Mouse (Mus musculus) hindbrain, embryonic 13.5 days (tissue): ENCODE results near the gene Hecw1. TPM values are rescaled to one million over a fixed set of nuclear protein-coding genes. Genes with fewer than 3 reads are reported as not detected.
"Not testable (repeated sequence)": the region's sequence is repeated elsewhere in the genome, so short reads cannot be mapped to it uniquely, and the experiment has no call there.

Experiments used
- ATAC-seq: fragments of 200-750 bp; cut with Nextera tagmentation; 2 replicates; pipeline ENCODE4 v1.8.0; 2017; ENCODE audit warnings: moderate TSS enrichment; ENCODE audit not compliant: low FRiP score
- H3K27ac ChIP-seq: fragments of 300-500 bp; sonication (generic); 2 replicates; pipeline ENCODE4 v1.5.1; 2015; ENCODE audit warnings: inconsistent platforms, mild to moderate bottlenecking, moderate library complexity
- H3K27me3 ChIP-seq: fragments of 300-500 bp; sonication (generic); 2 replicates; pipeline ENCODE4 v1.6.1; 2015; ENCODE audit warnings: mild to moderate bottlenecking, inconsistent platforms
- H3K36me3 ChIP-seq: fragments of 300-500 bp; sonication (generic); 2 replicates; pipeline ENCODE4 v1.6.1; 2015; ENCODE audit warnings: mild to moderate bottlenecking, inconsistent platforms
- H3K4me1 ChIP-seq: fragments of 300-500 bp; sonication (generic); replicated peaks from 2 replicates; pipeline ENCODE4 v1.6.1; 2015; ENCODE audit warnings: inconsistent platforms
- H3K4me2 ChIP-seq: fragments of 300-500 bp; sonication (generic); 2 replicates; pipeline ENCODE4 v1.6.1; 2015; ENCODE audit warnings: inconsistent platforms, mild to moderate bottlenecking, moderate library complexity
- H3K4me3 ChIP-seq: fragments of 300-500 bp; sonication (generic); 2 replicates; pipeline ENCODE4 v1.5.1; 2015; ENCODE audit warnings: mild to moderate bottlenecking, inconsistent platforms
- H3K9ac ChIP-seq: fragments of 300-500 bp; sonication (generic); 2 replicates; pipeline ENCODE4 v1.6.1; 2015; ENCODE audit warnings: mild to moderate bottlenecking, inconsistent platforms
- H3K9me3 ChIP-seq: fragments of 300-500 bp; sonication (generic); 2 replicates; pipeline ENCODE4 v1.6.1; 2016; ENCODE audit warnings: inconsistent platforms
- WGBS: fragments of 180-500 bp; shearing (Covaris S2); methylation state at CpG from one replicate; pipeline ENCODE4 v1.1.7; 2015; 5-methylcytosine and 5-hydroxymethylcytosine counted together
- polyA plus RNA-seq: library from polyadenylated mRNA; unstranded; fragments of >200 nt; fragmentation: Nextera tagmentation; extraction: Ambion mirVana; gene quantifications from 2 replicates; pipeline ENCODE4 v1.2.1, GENCODE M21; 2015

Hecw1 gene
- polyA plus RNA-seq, 1 experiment from 2014 or later: 39.2 TPM

- ATAC-seq: no peak
- no peak overlapping the region for H3K4me3 ChIP-seq
- H3K9me3 ChIP-seq: no peaks in the 10 kb centered on the region
- H3K4me1 ChIP-seq: no peaks in the 10 kb centered on the region
- H3K4me2 ChIP-seq: no peak overlapping the region
- no peak overlapping the region for H3K9ac ChIP-seq
- peaks cover 35% of the 10 kb centered on the region for H3K36me3 ChIP-seq
- WGBS: 36% methylated on average over 8 of the region's 8 CpGs
- H3K27ac ChIP-seq: no peak overlapping the region
- no peaks in the 10 kb centered on the region for H3K27me3 ChIP-seq
These were observed 216.4 kb downstream of the Hecw1 start for GRCm38 (mm10) chr13:14306617-14307016.

GRCm38 (mm10) chr13:14304103-14304502 is 218.9 kb downstream of the Hecw1 start:
- no peak for ATAC-seq
- Histone ChIP-seq H3K4me1 (no peaks in the 10 kb centered on the region), H3K4me2 (no peak overlapping the region), H3K4me3 (no peak overlapping the region), H3K27me3 (no peaks in the 10 kb centered on the region), H3K9me3 (no peaks in the 10 kb centered on the region), H3K27ac (no peak overlapping the region), H3K36me3 (peaks cover 44% of the 10 kb centered on the region), H3K9ac (no peak overlapping the region)
- 98% methylated on average over 1 of the region's 1 CpGs for whole genome bisulfite sequencing

GRCm38 (mm10) chr13:14302921-14303320 is 220.1 kb downstream of the Hecw1 start:
- Histone ChIP-seq H3K36me3 (peaks cover 54% of the 10 kb centered on the region), H3K9ac (no peak overlapping the region), H3K27me3 (no peaks in the 10 kb centered on the region), H3K4me1 (no peaks in the 10 kb centered on the region), H3K4me3 (no peak overlapping the region), H3K4me2 (no peak overlapping the region), H3K9me3 (no peaks in the 10 kb centered on the region), H3K27ac (no peak overlapping the region)
- WGBS: 66% methylated on average over 2 of the region's 2 CpGs
- no peak for ATAC-seq

- 25% methylated on average over 1 of the region's 1 CpGs for WGBS
- peaks cover 28% of the 10 kb centered on the region for H3K36me3 ChIP-seq
- H3K4me3 ChIP-seq: no peak overlapping the region
- H3K9me3 ChIP-seq: no peaks in the 10 kb centered on the region
- H3K9ac ChIP-seq: no peak overlapping the region
- H3K4me2 ChIP-seq: no peak overlapping the region
- no peaks in the 10 kb centered on the region for H3K4me1 ChIP-seq
- no peaks in the 10 kb centered on the region for H3K27me3 ChIP-seq
- no peak for ATAC-seq
- H3K27ac ChIP-seq: no peak overlapping the region
These were observed 233.0 kb downstream of the Hecw1 start for GRCm38 (mm10) chr13:14290016-14290415.

- H3K4me3 ChIP-seq: no peak overlapping the region
- no peak for ATAC-seq
These were observed 251.6 kb downstream of the Hecw1 start for GRCm38 (mm10) chr13:14271476-14271875.

GRCm38 (mm10) chr13:14260939-14261338 is 262.1 kb downstream of the Hecw1 start:
- not testable (repeated sequence) for H3K9ac ChIP-seq, H3K4me1 ChIP-seq, H3K27me3 ChIP-seq, ATAC-seq, H3K27ac ChIP-seq, H3K4me3 ChIP-seq, H3K9me3 ChIP-seq, H3K4me2 ChIP-seq
- H3K36me3 ChIP-seq: peaks cover 35% of the 10 kb centered on the region
- 42% methylated on average over 9 of the region's 9 CpGs for WGBS

More at GRCm38 (mm10) chr13:14271476-14271875, 251.6 kb downstream of the Hecw1 start:
- Histone ChIP-seq H3K36me3 (peaks cover 27% of the 10 kb centered on the region), H3K27ac (no peak overlapping the region), H3K4me1 (no peaks in the 10 kb centered on the region), H3K27me3 (no peaks in the 10 kb centered on the region), H3K9me3 (no peaks in the 10 kb centered on the region), H3K9ac (no peak overlapping the region), H3K4me2 (no peak overlapping the region)

GRCm38 (mm10) chr13:14245946-14246345 is 277.1 kb downstream of the Hecw1 start:
- peaks cover 33% of the 10 kb centered on the region for H3K36me3 ChIP-seq

GRCm38 (mm10) chr13:14179669-14180068 is 343.4 kb downstream of the Hecw1 start:
- no peak for ATAC-seq
- WGBS: 79% methylated on average over 3 of the region's 3 CpGs
- no peak overlapping the region for H3K4me3 ChIP-seq

More at GRCm38 (mm10) chr13:14245946-14246345, 277.1 kb downstream of the Hecw1 start:
- Histone ChIP-seq H3K4me2 (no peak overlapping the region), H3K4me1 (no peaks in the 10 kb centered on the region), H3K4me3 (no peak overlapping the region), H3K27ac (no peak overlapping the region), H3K9ac (no peak overlapping the region), H3K27me3 (no peaks in the 10 kb centered on the region), H3K9me3 (no peaks in the 10 kb centered on the region)
- ATAC-seq: no peak
- 54% methylated on average over 2 of the region's 2 CpGs for WGBS

GRCm38 (mm10) chr13:14177989-14178388 is 345.0 kb downstream of the Hecw1 start:
- no peak overlapping the region for H3K27ac ChIP-seq
- no peak overlapping the region for H3K4me2 ChIP-seq
- H3K4me1 ChIP-seq: no peaks in the 10 kb centered on the region
- ATAC-seq: no peak
- no peaks in the 10 kb centered on the region for H3K27me3 ChIP-seq
- WGBS: 95% methylated on average over 1 of the region's 1 CpGs
- no peak overlapping the region for H3K9ac ChIP-seq
- H3K9me3 ChIP-seq: no peaks in the 10 kb centered on the region
- 0 out of 2 replicates have a peak, but pooled peaks cover 3% of the 10 kb centered on the region for H3K36me3 ChIP-seq
- no peak overlapping the region for H3K4me3 ChIP-seq

More at GRCm38 (mm10) chr13:14179669-14180068, 343.4 kb downstream of the Hecw1 start:
- Histone ChIP-seq H3K27me3 (no peaks in the 10 kb centered on the region), H3K4me1 (no peaks in the 10 kb centered on the region), H3K4me2 (no peak overlapping the region), H3K36me3 (peaks cover 7% of the 10 kb centered on the region), H3K9ac (no peak overlapping the region), H3K9me3 (no peaks in the 10 kb centered on the region), H3K27ac (no peak overlapping the region)

Other genes with a start within 250 kb of the Hecw1 start
- gene Mrpl32, start 89.9 kb upstream of the Hecw1 start, polyA plus RNA-seq: 128 and 136 TPM in 2 replicates
- gene Psma2, start 90.0 kb upstream of the Hecw1 start, polyA plus RNA-seq: 184 and 188 TPM in 2 replicates
- 42.2 and 44.9 TPM in 2 replicates for gene AW209491, start 106.9 kb upstream of the Hecw1 start, polyA plus RNA-seq